Mouse (Mus musculus) CD4-positive naive resting alpha-beta T cell, adult 76 days (primary cell): Measurements from ENCODE around the gene Ubl3. TPM values are rescaled to one million over a fixed set of nuclear protein-coding genes. Genes with fewer than 3 reads are reported as not detected.

Experiments
- total RNA-seq: library from RNA; stranded (reverse); gene quantifications from one replicate; pipeline ENCODE4 v1.2.4, GENCODE M21; 2023

Ubl3 gene
- 104 TPM for total RNA-seq

GRCm38 (mm10) chr5:148552187-148553071 is at the start of gene Ubl3:
TSS of gene Ubl3 (minus strand) at chr5:148552789.

Other genes with a start within 250 kb of the Ubl3 start
- 131 TPM for gene Slc7a1, start 152.9 kb downstream of the Ubl3 start, total RNA-seq